Mouse (Mus musculus): ENCODE data around the gene H2-DMa.

Gene H2-DMa

DNA sequence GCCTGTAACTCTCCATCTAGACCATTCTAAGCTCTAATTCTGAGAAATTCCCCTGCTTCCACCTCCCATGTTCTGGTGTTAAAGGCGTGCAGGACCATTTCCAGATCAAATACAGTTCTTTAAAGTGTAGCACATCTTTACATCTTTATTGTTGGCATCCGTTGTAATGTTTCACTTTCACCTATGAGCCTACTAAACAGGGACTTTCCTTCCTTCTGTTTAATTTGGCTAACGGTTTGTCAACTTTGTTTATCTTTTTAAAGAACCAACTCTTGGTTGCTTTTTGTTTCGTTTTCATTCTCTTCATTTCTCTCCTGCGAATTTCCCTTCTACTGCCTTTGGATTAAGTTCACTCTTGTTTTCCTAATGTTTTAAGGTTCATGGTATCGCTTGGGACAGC, 16.5 kb upstream of the H2-DMa start:
- no peak for DNase-seq (ENCODE audit: low read depth, low spot score)

DNA sequence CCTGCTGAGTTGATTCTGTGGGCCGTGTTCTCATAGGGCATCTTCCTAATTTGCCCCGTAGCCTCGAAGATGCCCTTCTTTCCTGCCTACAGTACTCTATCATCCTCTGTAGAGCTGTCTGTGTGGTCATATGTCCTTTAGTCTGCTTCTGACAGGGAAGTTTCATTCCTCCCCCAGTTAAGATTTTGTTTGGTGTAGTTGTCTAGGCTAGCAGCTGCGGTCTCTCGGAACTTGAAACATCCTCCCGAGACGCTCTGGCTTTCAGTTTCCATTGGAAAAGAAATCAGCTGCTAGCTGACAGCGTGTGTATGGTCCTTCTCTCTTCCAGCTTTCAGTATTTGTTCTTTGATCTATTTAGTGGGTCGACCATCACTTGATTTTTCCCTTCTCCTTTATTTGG, 14.5 kb upstream of the H2-DMa start:
- DNase-seq (ENCODE audit: low read depth, low spot score): no peak

DNA sequence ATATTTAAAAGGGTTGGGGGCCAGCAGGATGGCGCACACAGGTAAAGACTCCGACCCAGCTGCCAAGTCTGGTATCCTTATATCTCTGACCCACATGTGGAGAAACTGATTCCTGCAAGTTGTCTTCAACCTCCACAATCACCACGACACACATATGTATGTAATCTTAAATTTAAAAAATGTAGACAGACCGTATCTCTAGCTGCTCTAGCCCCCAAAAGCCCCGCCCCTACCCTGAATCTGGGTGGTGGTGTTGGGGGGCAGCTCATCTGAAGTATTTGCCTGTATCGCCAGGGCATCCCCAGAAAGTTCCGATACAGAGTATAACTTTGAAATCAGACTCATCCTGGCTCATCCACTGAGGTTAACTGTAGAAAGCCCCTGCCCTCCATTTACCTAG, 12.8 kb upstream of the H2-DMa start:
- DNase-seq (ENCODE audit: low read depth, low spot score): no peak

DNA sequence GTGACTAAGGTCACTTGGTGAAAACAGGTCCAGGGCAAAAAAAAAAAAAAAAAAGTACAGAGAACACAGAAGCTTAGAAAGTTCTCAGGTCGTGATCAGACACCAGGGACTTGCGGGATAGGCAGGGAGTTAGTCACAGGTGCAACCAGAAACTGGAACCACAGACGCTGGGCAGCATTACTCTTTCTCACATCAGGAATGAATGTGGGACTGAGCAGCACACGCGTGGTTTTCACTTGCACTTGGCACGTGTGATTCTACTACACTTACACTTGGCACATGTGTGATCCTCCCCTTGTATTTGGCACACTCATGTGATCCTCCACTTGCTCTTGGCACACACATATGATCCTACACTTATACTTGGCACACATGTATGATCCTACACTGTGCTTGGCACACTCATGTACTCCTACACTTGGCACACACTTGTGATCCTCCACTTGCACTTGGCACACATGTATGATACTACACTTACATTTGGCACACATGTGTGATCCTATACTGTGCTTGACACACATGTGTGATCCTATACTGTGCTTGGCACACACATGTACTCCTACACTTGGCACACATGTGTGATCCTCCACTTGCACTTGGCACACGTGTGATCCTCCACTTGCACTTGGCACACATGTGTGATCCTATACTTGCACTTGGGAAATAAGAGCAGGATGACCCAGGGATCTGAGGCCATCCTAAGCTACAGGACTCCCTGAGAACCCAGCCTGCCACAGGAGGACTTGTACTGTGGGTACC, 12.1 kb upstream of the H2-DMa start:
- DNase-seq (ENCODE audit: low read depth, low spot score): no peak

DNA sequence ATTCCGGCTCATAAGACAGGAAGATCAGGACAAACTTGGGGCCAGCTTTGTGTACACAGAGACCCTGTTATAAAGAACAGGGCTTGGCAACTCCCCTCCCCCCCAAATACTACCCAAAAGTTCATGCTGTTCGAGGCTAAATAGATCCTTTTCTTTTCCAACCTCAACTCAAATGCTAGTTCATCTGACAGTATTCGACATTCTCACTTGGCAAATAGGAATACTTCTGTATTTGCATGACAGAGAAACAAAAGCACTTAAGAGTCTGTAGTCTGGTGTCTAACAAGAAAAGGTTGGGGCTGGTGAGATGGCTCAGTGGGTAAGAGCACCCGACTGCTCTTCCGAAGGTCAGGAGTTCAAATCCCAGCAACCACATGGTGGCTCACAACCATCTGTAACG, 10.9 kb upstream of the H2-DMa start:
- no peak for DNase-seq (ENCODE audit: low read depth, low spot score)

DNA sequence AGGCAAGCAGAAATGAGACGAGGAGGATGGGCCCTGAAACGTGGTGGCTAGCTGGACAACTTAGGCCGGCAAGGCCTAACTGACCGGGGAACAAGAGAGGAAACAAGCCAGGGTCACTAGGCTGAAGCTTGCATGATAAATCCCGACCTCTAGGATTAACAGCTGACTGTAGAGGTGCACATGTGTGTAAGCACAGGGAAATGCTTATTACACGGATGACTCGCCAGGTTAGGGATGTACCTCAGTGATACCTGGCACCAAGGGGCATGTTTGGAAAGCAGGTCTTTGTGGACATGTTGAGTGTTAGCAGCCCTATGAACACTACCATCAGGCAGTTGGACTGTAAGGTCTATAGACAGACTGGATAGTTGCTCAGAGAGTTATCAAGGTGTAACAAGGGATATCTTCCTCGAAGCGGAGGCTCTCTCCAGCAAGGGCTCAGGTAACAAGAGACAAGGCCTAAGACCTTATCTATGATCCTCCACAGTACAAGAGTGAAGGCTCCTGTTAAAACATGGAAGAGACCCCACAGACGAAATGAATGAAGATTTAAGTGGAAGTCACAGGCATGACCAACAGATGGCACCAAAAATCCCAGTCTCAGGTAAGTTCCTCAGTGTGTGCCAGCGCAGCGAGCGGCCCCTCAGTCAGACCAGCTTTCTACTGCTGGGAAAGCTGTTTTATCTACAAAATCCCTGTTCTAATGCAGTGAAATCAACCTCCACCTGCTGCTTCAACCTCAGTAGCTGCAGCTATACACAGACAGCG, 10.1 kb upstream of the H2-DMa start:
- DNase-seq (ENCODE audit: low read depth, low spot score): no peak

DNA sequence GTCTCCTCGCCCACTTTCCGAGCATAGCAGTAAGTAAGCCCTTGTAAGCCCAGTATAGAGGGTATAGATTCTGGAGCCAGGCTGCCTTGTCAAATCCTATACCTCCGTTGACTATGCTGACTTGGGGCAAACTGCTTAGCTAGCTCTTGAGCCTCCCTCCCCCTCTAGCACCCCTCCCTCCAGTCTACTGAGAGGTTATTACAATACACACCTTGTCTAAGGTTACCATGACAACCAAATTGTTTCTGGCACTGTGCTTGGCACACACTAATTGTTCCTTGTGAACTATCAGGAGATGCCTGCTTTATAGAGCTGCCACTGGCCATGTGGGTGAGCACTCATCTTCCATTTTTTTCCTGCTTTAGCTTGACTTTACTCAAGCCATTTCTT, 9.5 kb upstream of the H2-DMa start:
- no peak for DNase-seq (ENCODE audit: low read depth, low spot score)

DNA sequence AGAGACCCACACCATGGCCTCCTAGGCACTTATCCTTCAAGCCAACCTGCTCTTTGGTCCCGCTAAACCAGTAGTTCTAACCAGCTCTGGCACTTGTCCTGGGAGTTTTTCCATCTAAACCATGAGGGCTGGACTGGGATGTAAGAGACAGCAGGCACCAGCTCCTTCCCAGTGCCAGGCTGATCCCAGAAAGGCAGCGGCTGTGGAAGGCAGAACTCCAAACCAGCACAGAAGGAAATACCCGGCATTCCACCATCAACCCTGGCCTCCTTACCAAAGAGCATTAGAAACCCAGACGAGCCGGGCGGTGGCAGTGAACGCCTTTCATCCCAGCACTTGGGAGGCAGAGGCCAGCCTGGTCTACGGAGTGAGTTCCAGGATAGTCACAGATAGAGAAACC, 9.0 kb upstream of the H2-DMa start:
- DNase-seq (ENCODE audit: low read depth, low spot score): no peak

DNA sequence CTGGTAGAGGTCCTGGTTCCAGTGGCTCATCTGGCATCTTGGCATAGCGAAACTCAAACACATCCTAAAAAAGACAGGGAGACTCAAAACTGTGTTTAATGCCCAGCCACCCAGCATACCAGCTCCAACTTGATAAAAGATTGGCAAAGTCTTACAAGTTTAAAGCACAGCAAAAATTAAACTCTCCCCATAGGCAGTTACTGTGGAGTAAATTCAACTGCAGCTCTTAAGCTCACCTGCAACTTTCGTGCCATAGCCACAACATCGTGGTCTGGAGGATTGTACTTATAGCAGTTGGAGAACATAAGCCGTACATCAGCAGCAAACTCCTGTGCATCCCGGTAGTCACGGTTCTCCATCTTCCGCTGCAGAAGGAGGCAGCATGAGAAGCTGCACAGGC, 5.2 kb upstream of the H2-DMa start:
- no peak for DNase-seq (ENCODE audit: low read depth, low spot score)

DNA sequence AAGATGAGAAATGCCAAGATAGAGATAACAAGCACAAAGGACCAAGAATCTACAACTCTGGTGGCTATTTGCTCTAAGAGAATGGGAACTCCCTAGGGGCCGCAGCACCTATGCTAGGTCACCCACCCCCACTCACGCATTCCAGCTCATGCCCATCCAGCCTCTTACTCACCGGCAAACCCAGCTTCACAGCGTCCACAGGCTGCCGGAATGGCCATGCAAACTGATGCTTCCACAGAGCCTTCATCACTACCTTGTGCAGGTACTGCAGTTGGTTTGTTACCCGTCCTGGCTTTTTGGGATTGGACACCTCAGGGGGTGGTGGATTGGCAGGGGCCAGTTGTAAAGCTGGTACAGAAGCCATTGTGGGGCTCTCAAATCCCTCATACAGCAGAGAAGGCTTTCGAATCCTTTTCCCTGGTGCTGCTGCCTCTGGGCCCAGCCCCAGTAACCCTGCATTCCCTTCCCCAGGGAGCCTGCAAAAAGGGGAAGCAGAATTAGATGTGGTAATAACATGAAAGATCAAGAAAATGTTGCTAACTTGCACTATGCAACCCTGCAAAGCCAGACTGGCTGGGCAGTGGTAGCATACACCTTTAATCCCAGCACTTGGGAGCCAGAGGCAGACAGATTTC, 2.5 kb upstream of the H2-DMa start:
- DNase-seq (ENCODE audit: low read depth, low spot score): no peak

DNA sequence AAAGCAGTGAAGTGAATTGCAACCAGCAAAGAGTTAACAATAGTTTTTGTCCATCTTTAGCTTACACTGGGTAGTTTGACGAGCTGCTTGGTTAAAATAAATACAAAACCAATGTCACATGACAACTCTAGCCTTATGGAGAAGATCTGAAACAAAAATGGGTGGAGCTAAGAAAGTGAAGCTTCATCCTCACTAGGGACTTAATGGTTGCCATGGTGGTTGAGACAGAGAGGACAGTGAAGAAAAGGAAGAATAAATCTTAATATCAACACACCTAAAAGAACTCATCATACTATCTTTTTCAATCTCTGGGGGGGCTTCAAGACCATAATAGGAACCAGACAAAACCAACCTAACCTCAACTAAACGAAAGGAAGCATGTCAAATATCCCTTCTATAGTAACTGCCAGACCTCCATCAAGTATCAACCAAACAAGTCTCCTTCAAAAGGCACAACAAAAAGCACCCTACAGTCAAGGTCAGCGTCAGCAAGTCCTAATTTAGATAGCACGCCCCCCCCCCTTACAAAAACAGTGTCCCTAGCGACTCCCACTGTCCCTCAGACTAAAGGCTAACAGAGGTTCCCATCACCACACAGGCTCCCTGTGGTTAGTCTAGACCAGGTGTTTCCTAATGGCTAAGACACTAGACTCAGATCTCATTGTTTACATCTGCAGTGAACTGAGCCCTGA, 1.8 kb upstream of the H2-DMa start:
- no peak for DNase-seq (ENCODE audit: low read depth, low spot score)

DNA sequence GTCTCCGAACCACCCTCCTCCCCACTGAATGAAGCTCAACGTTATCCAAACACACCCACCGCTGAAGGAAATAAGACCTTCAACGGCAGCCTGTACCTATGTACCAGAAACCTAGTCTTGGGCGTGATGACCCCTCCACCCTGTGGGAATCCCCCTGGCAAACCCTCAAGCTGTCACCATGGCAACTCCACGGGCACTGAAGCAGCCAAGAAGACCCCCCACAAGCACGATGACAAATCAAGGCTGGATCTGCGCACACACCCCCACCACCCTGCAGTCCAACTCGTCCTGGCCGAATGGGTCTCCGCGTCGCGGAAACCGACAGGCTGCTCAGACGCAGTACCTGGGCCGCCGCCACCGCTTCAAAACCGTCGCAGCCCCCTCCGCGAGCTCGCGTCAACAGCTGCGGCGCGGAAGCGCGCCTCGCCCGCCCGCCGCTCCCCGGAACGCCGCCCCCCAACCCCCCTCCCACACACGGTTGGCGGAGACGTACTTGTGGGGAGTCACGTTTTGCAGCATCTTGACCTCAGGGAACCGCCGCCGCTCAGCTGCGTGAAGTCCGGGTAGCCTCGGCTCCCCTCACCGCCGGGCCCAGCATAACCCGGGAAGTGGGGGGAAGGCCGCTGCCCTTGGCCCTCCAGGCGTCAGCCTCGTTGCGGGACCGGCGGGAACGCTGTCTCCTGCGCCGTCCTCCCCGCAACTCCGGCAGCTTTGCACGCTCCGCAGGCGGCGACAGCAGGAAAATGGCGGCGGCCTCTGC, 1.0 kb upstream of the H2-DMa start:
- DNase-seq (ENCODE audit: low read depth, low spot score): peak; percentile 50

DNA sequence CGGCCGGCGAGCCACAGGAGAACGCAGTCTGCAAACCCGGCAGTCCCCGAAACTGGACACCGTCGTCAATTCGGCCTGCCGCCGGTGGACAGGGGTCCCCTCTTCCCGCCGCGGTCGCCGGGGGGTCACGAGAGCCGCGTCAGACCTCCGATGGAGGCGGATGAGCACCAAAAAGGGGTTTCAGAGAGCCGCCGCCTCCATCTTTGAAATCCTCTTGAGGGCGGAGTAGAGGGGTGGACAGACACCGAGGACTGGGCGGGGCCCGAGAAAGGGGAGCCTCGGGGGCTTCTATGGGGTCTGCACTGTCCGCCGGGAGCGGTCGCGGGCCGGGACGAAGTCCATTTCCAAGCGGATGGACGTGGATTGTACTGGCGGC, 480 bp upstream of the H2-DMa start:
- no peak for DNase-seq (ENCODE audit: low read depth, low spot score)

DNA sequence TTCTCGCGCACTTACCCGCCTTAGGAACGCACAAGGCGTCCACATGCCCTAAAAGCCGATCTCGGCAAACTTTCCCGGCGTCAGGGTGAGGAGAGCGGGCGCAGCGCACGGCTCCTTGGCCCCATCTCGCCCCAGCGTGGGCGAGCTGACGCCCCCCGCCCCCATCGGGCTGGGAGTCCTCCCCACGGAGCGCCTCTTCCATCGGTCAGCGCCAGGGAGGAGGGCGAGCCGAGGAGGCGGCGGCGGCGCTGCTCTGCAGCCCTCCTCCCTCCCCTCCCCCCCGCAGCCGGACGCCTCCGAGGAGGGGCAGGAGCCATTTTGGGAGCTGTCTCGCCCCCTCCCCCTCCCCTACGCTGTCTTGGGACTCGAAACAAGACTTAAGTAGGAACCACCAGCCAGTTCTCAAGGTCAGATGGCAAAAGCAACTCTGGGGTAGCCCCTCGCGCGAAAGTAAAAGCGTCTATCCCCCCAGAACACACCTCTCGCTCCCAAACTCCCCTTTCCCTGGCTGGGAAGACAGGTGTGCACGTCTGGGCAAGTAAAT, 911 bp downstream of the H2-DMa start:
- peak; percentile 91 for DNase-seq (ENCODE audit: low read depth, low spot score)

DNA sequence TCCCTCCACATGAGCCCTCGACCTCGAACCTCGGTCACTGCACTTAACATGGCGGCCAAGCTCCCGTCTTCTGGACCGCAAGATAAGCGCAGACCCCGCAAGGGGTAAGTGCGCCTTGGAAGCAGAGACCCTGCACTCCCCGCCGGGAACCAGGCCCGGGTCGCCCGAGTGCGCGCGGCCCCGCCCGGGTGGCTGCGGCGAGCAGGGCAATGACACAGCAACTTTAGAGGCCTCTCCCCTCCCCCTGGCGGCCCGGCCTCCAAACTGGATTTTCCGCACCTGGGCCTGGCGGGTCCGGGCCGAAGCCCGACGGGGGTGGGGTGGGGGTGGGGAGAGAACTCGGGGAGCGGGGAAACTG, 1.5 kb downstream of the H2-DMa start:
- no peak for DNase-seq (ENCODE audit: low read depth, low spot score)

DNA sequence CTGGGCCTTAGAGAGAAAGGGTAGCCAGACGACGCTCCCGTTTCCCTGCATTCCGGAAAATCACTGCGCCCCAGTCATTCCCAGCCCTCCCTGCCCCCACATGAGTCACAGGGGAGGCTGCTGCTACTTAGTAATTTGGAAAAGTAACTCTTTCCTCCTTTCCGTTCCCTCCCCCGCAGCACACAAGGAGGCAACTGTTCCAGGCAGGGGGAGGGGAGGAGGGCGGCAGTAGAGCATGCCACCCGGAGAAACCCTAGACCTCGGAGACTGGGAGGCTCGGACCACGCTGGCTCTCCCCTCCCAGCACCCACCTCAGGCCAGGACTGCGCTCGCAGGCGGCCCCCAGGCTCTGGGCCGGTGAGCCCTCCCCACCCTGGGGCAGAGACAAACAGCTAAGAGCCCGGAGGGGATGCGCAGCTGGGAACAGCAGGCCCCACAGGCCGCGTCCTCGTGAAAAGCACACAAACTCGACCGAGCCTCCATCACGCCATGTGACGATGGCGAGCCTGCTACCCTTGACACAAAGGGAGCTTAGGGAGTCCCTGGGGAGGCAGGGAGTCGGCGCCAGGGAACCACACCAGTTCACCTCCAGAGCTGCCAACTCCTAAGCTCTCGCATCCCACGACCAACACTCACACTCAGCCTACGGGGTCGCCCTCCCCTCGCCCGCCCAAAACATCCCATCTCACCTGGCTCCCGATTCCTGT, 2.0 kb downstream of the H2-DMa start:
- DNase-seq (ENCODE audit: low read depth, low spot score): peak; percentile 91

DNA sequence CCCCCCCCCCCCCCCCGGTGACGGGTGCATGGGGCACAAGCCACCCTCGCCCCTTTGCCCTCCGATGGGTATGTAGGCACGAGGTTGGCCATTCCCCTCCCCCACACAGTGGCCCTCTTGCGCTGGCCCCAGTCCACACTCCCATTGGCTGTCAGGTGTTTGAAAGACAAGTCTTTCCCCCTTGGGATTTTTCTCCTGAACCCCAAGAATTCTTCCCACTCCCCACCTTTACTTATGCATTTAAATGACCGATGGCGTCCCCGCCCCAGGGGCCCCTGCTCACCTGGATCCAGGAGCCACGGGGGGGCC, 2.5 kb downstream of the H2-DMa start:
- peak; percentile 84 for DNase-seq (ENCODE audit: low read depth, low spot score)

DNA sequence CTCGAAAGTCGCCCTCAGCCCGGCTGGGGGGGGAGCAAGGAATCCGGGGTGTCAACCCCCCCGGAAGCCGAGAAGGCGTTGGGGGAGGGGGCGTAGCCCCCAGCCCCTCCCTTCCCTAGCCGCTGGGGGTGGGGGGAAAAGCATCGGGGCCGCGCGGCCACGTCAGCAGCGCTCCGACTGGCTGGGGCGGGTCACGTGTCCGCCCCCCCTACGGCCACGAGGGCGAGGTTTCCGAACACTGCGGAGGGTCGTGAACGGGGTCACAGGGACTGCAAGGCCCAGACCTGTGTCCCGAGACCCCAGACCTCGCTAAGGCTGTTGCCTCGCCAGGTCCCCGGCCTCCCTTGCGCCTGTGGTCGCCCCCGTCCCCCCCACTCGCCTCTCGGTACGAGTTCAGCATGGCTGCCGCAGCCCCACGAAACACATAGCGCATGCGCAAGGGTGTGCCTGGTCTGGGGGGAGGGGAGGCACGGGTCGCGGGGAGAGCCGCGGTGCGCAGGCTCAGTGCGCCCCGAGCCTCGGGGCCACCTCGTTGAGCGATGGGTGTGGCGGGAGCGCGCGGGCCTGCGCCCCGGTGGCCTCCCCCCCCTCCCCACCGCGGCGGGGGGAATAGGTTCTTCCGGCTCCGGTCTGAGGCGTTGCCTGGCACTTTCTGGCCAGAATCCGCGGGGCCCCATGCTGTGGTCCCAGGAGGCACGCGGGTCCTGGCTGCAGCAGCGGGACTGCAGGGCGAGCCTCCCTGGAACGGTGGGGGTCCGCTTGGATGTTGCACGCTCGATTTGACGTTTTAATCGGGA, 3.0 kb downstream of the H2-DMa start, which contains the start of gene Brd2:
TSS of gene Brd2 (minus strand) at position 447 of the 797 bp plus-strand sequence.
- peak; percentile 97 for DNase-seq (ENCODE audit: low read depth, low spot score)

DNA sequence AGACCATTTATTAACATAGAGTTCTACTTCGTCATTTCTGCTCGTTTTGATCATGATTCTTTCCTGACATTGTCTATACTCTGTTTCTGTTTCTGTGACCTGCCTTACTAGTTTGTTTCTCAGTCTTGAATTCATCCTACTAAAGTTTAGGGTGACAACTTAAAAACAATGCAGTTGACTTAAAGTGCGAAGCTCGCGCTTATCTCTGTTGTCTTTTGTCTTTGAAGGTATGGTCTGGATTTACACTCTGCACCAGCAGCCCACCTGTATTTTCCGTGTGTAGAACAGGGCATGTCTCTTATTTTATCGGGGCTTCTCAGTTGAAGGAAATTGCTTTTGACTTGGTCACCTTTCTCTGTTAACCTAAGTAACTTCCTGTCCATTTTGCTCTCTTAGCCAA, 3.8 kb downstream of the H2-DMa start:
- DNase-seq (ENCODE audit: low read depth, low spot score): no peak

DNA sequence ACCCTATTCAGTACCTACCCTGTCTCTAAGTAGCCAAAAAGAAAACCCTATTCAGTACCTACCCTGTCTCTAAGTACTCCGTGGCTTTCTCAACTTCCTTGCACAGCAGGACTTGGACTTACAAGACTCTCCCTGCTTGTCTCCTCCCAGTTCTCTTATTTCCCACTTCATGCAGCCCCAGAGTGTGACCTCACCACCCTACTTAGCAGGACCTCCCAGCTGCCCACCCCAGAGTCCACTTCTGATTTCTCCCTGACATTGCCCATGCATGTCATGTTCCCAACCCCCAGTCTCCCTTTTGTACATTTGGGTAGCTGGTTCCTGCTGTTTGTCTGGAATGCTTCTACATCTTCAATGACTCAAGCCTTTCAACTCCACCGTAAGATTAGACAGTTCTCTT, 4.2 kb downstream of the H2-DMa start:
- peak; percentile 36 for DNase-seq (ENCODE audit: low read depth, low spot score)

Measured in mesoderm, embryonic 11.5 days (tissue).